Mouse (Mus musculus) neutrophil, adult 65 days (primary cell): ENCODE results near the gene Vwf. TPM values are rescaled to one million over a fixed set of nuclear protein-coding genes. Genes with fewer than 3 reads are reported as not detected.

ENCODE experiments used
- total RNA-seq: library from RNA; stranded (reverse); gene quantifications from 2 replicates; pipeline ENCODE4 v1.2.4, GENCODE M21; 2023

Vwf gene
- 3.9 and 7.4 TPM in 2 replicates for total RNA-seq

GRCm38 (mm10) chr6:125546474-125546873 lies at the start of gene Vwf:
TSS of gene Vwf (plus strand) at chr6:125546774.

DNA sequence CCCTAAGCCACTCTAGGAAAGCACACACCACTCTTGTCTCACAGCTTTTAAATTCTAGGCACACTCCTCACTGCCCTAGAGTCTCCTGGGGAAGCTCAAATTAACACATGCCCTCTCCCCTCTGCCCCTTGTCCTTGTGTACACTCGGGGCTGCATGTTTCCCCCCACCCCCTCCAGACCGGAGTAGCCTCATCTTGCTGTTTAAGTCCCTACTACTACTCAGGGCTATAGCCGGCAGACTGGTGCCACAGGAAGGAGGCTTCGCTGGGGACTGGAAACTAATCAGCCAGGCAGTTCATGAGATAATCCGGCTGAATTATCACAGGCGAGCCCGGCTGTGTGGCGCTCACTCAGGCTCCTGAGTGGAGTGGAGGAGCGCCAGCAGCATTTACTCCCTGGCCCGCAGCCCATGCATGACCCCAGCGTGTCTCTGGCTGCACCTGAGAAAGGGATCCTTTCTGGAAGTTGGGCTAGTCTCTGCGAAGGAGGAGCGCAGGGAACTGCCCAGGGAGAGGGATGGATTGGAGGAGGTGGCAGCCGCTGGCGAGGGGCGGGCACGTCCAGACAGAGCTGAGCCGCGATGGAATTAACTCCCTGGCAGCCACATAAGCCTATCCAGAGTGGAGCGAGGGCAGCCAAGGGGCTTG lies 143.6 kb downstream of the Vwf start, which contains the start of gene Ano2:
Gene Ano2 (plus strand): TSS at position 363 of the 647 bp plus-strand sequence.

Other genes starting within 250 kb of the Vwf start
- gene Ltbr, start 232.9 kb upstream of the Vwf start, total RNA-seq: 45.2 and 64.4 TPM in 2 replicates
- gene Scnn1a, start 226.1 kb upstream of the Vwf start, total RNA-seq: 10.9 and 11.0 TPM in 2 replicates
- 352 and 391 TPM in 2 replicates for gene Tnfrsf1a, start 197.4 kb upstream of the Vwf start, total RNA-seq
- gene Plekhg6, start 166.0 kb upstream of the Vwf start, total RNA-seq: not detected in 2 replicates
- 304 and 333 TPM in 2 replicates for gene Cd9, start 52.0 kb upstream of the Vwf start, total RNA-seq
- not detected in 2 replicates for gene Ano2, start 143.6 kb downstream of the Vwf start, total RNA-seq